Comparison of ENCODE assay signal across 31 mouse cellular contexts in genomic region chr4:100726496-100726895, GRCm38 (mm10). TPM values are rescaled to one million over a fixed set of nuclear protein-coding genes. Genes with fewer than 3 reads are reported as not detected.
DNase-seq lines count a peak whose midpoint lies in the region; ATAC-seq and TF ChIP-seq lines count a peak whose summit lies in the region.
"Had no signal": no experiment of that assay in that cellular context is flagged by ENCODE, and none has a peak within 500 bp of the region (broad histone marks: within the 10 kb centered on the region; RNA-seq: fewer than 3 reads in every experiment).

No protein-coding gene starts in this region.

- H3K4me1 ChIP-seq in forebrain, embryonic 14.5 days (ENCODE audit: control insufficient read depth, insufficient read depth, low read length), result no peaks in the 10 kb centered on the region
- H3K4me1 ChIP-seq in forebrain, embryonic 15.5 days, result no peaks in the 10 kb centered on the region
- no peaks in the 10 kb centered on the region for H3K4me1 ChIP-seq in hindbrain, embryonic 16.5 days (ENCODE audit: control insufficient read depth, insufficient read depth, low read depth, low read length)
- H3K4me1 ChIP-seq in hindbrain, embryonic 12.5 days, result 0 out of 2 replicates have a peak, but pooled peaks cover 7% of the 10 kb centered on the region
- H3K4me1 ChIP-seq in midbrain, embryonic 12.5 days, result peaks cover 15% of the 10 kb centered on the region
- 0 out of 2 replicates have a peak, but pooled peaks cover 3% of the 10 kb centered on the region for H3K4me1 ChIP-seq in midbrain, postnatal 0 days (ENCODE audit: insufficient read depth, low read length)
- H3K4me1 ChIP-seq: intestine, embryonic 15.5 days; neural tube, embryonic 13.5 days; stomach, embryonic 15.5 days had no signal

- H3K4me2 ChIP-seq in forebrain, embryonic 14.5 days (ENCODE audit: low read length), result no peak overlapping the region
- H3K4me2 ChIP-seq in forebrain, embryonic 15.5 days (replicated peaks), result no peak overlapping the region
- no peak overlapping the region for H3K4me2 ChIP-seq in hindbrain, embryonic 16.5 days (ENCODE audit: low read length)
- H3K4me2 ChIP-seq in hindbrain, embryonic 12.5 days (replicated peaks), result no peak overlapping the region
- no peak overlapping the region for H3K4me2 ChIP-seq in midbrain, embryonic 12.5 days (replicated peaks)
- H3K4me2 ChIP-seq in midbrain, postnatal 0 days (ENCODE audit: low read depth, low read length, poor library complexity, severe bottlenecking), result no peak overlapping the region
- H3K4me2 ChIP-seq: embryonic facial prominence, embryonic 13.5 days; forebrain, embryonic 12.5 days; hindbrain, embryonic 15.5 days; intestine, embryonic 15.5 days; neural tube, embryonic 13.5 days; stomach, embryonic 15.5 days had no signal

- no peak overlapping the region for H3K4me3 ChIP-seq in forebrain, embryonic 14.5 days (ENCODE audit: low read depth, low read length)
- no peak overlapping the region for H3K4me3 ChIP-seq in forebrain, embryonic 15.5 days
- no peak overlapping the region for H3K4me3 ChIP-seq in hindbrain, embryonic 16.5 days (ENCODE audit: low read length)
- H3K4me3 ChIP-seq in hindbrain, embryonic 12.5 days, result no peak overlapping the region
- no peak overlapping the region for H3K4me3 ChIP-seq in midbrain, embryonic 12.5 days
- H3K4me3 ChIP-seq in midbrain, postnatal 0 days (ENCODE audit: low read depth, low read length), result no peak overlapping the region
- H3K4me3 ChIP-seq: embryonic facial prominence, embryonic 13.5 days; erythroblast, embryonic 14.5 days; forebrain, embryonic 12.5 days; heart, adult 2 months; hindbrain, embryonic 15.5 days; intestine, embryonic 15.5 days; neural tube, embryonic 13.5 days; stomach, embryonic 15.5 days had no signal

- H3K36me3 ChIP-seq in forebrain, embryonic 14.5 days (ENCODE audit: control insufficient read depth, insufficient read depth, low read length), result no peaks in the 10 kb centered on the region
- no peaks in the 10 kb centered on the region for H3K36me3 ChIP-seq in forebrain, embryonic 15.5 days
- H3K36me3 ChIP-seq in hindbrain, embryonic 16.5 days (ENCODE audit: control insufficient read depth, insufficient read depth, low read length), result no peaks in the 10 kb centered on the region
- H3K36me3 ChIP-seq in hindbrain, embryonic 12.5 days, result no peaks in the 10 kb centered on the region
- H3K36me3 ChIP-seq in midbrain, embryonic 12.5 days, result no peaks in the 10 kb centered on the region
- no peaks in the 10 kb centered on the region for H3K36me3 ChIP-seq in midbrain, postnatal 0 days (ENCODE audit: insufficient read depth, low read length)
- H3K36me3 ChIP-seq: embryonic facial prominence, embryonic 13.5 days; forebrain, embryonic 12.5 days; G1E; hindbrain, embryonic 15.5 days; intestine, embryonic 15.5 days; neural tube, embryonic 13.5 days; stomach, embryonic 15.5 days had no signal

- 33% methylated on average over 6 of the region's 6 CpGs for WGBS in forebrain, embryonic 14.5 days
- 31% methylated on average over 6 of the region's 6 CpGs for WGBS in forebrain, embryonic 15.5 days
- WGBS in hindbrain, embryonic 16.5 days, result 27% methylated on average over 6 of the region's 6 CpGs
- 41% methylated on average over 6 of the region's 6 CpGs for WGBS in hindbrain, embryonic 12.5 days
- WGBS in midbrain, embryonic 12.5 days, result 23% methylated on average over 6 of the region's 6 CpGs
- WGBS in midbrain, postnatal 0 days, result 18% methylated on average over 6 of the region's 6 CpGs

- ATAC-seq in forebrain, embryonic 14.5 days, result no peak
- no peak for ATAC-seq in forebrain, embryonic 15.5 days (replicated peaks)
- ATAC-seq in hindbrain, embryonic 16.5 days, result peak; percentile 67; the same call in 1 of the 2 replicates
- no peak for ATAC-seq in hindbrain, embryonic 12.5 days (ENCODE audit: low FRiP score)
- ATAC-seq in midbrain, embryonic 12.5 days (ENCODE audit: low FRiP score, low read depth), result peak; percentile 56; the same call in 1 of the 2 replicates
- no peak for ATAC-seq in midbrain, postnatal 0 days (ENCODE audit: low FRiP score)
- ATAC-seq: intestine, embryonic 15.5 days had no signal

- peak; percentile 25 for DNase-seq in forebrain, embryonic 14.5 days (ENCODE audit: low spot score)
- DNase-seq in midbrain, postnatal 0 days (ENCODE audit: low spot score), result peak; percentile 18
- no peak for DNase-seq in retina, postnatal 1 day
- DNase-seq in layer of hippocampus, postnatal 36 days, result no peak
- DNase-seq: adrenal gland, adult 8-10 months; cerebellum, adult 11 months; cerebellum, adult 9-11 months; embryo, embryonic 11 days; gastrocnemius, postnatal 14 days; heart, adult 2 months; heart, postnatal 14 days; kidney, adult 8-10 months; kidney, postnatal 4 days; liver; lung, adult 2 months; lung, postnatal 14 days; thymus, postnatal 14 days had no signal

- TF ChIP-seq CTCF in midbrain, postnatal 0 days (IDR thresholded peaks at IDR 0.05), result no peak

- no peak overlapping the region for H3K9ac ChIP-seq in forebrain, embryonic 14.5 days (ENCODE audit: low read length)
- H3K9ac ChIP-seq in forebrain, embryonic 15.5 days (replicated peaks), result no peak overlapping the region
- H3K9ac ChIP-seq in hindbrain, embryonic 16.5 days (ENCODE audit: low read depth, low read length), result no peak overlapping the region
- no peak overlapping the region for H3K9ac ChIP-seq in hindbrain, embryonic 12.5 days
- H3K9ac ChIP-seq in midbrain, embryonic 12.5 days (replicated peaks), result no peak overlapping the region
- H3K9ac ChIP-seq in midbrain, postnatal 0 days (replicated peaks; ENCODE audit: low read length, poor library complexity, severe bottlenecking), result no peak overlapping the region
- H3K9ac ChIP-seq: embryonic facial prominence, embryonic 13.5 days; forebrain, embryonic 12.5 days; hindbrain, embryonic 15.5 days; intestine, embryonic 15.5 days; liver, embryonic 14.5 days; neural tube, embryonic 13.5 days; stomach, embryonic 15.5 days had no signal

- H3K27me3 ChIP-seq in forebrain, embryonic 14.5 days (replicated peaks; ENCODE audit: control insufficient read depth, insufficient read depth, low read length), result no peaks in the 10 kb centered on the region
- no peaks in the 10 kb centered on the region for H3K27me3 ChIP-seq in forebrain, embryonic 15.5 days
- H3K27me3 ChIP-seq in hindbrain, embryonic 16.5 days (replicated peaks; ENCODE audit: control insufficient read depth, insufficient read depth, low read length), result no peaks in the 10 kb centered on the region
- H3K27me3 ChIP-seq in hindbrain, embryonic 12.5 days, result no peaks in the 10 kb centered on the region
- peaks cover 6% of the 10 kb centered on the region for H3K27me3 ChIP-seq in midbrain, embryonic 12.5 days
- no peaks in the 10 kb centered on the region for H3K27me3 ChIP-seq in midbrain, postnatal 0 days (ENCODE audit: insufficient read depth, low read length)
- H3K27me3 ChIP-seq: embryonic facial prominence, embryonic 13.5 days; forebrain, embryonic 12.5 days; hindbrain, embryonic 15.5 days; intestine, embryonic 15.5 days; neural tube, embryonic 13.5 days; stomach, embryonic 15.5 days had no signal

- H3K9me3 ChIP-seq in forebrain, embryonic 14.5 days (replicated peaks; ENCODE audit: control insufficient read depth, low read length), result no peaks in the 10 kb centered on the region
- H3K9me3 ChIP-seq in forebrain, embryonic 15.5 days, result no peaks in the 10 kb centered on the region
- H3K9me3 ChIP-seq in hindbrain, embryonic 16.5 days (ENCODE audit: control insufficient read depth, low read length), result no peaks in the 10 kb centered on the region
- H3K9me3 ChIP-seq in hindbrain, embryonic 12.5 days (replicated peaks), result no peaks in the 10 kb centered on the region
- H3K9me3 ChIP-seq in midbrain, embryonic 12.5 days, result no peaks in the 10 kb centered on the region
- H3K9me3 ChIP-seq in midbrain, postnatal 0 days (ENCODE audit: low read length), result no peaks in the 10 kb centered on the region
- H3K9me3 ChIP-seq: embryonic facial prominence, embryonic 13.5 days; forebrain, embryonic 12.5 days; G1E; hindbrain, embryonic 15.5 days; intestine, embryonic 15.5 days; neural tube, embryonic 13.5 days; stomach, embryonic 15.5 days had no signal

- peak overlapping the region; percentile 18; the same call in 1 of the 2 replicates for H3K27ac ChIP-seq in forebrain, embryonic 14.5 days (ENCODE audit: low read depth, low read length)
- H3K27ac ChIP-seq in forebrain, embryonic 15.5 days (replicated peaks), result no peak overlapping the region
- H3K27ac ChIP-seq in hindbrain, embryonic 16.5 days (ENCODE audit: low read depth, low read length), result no peak overlapping the region
- no peak overlapping the region for H3K27ac ChIP-seq in hindbrain, embryonic 12.5 days
- H3K27ac ChIP-seq in midbrain, embryonic 12.5 days (replicated peaks), result no peak overlapping the region
- no peak overlapping the region for H3K27ac ChIP-seq in midbrain, postnatal 0 days (ENCODE audit: low read depth, low read length)
- H3K27ac ChIP-seq: embryonic facial prominence, embryonic 13.5 days; forebrain, embryonic 12.5 days; heart, adult 2 months; intestine, embryonic 15.5 days; kidney, postnatal 0 days; liver, embryonic 14.5 days; neural tube, embryonic 13.5 days; stomach, embryonic 15.5 days had no signal

RNA-seq across cellular contexts. Expression of gene Cachd1, which starts 50.0 kb away (rescaled TPM):
- 14.9 and 16.2 TPM in 2 replicates for polyA plus RNA-seq in forebrain, embryonic 14.5 days (2014; fragmentation: Nextera tagmentation; extraction: Ambion mirVana)
- 18.1 and 20.3 TPM in 2 replicates for polyA plus RNA-seq in forebrain, embryonic 15.5 days (2015; fragmentation: Nextera tagmentation; extraction: Ambion mirVana)
- 10.6 and 17.4 TPM in 2 replicates for polyA plus RNA-seq in hindbrain, embryonic 16.5 days (2015; fragmentation: Nextera tagmentation; extraction: Ambion mirVana)
- polyA plus RNA-seq in hindbrain, embryonic 12.5 days (2016; fragmentation: Nextera tagmentation; extraction: Ambion mirVana), result 34.7 and 35.5 TPM in 2 replicates
- polyA plus RNA-seq in midbrain, embryonic 12.5 days (2016; fragmentation: Nextera tagmentation; extraction: Ambion mirVana), result 50.8 and 56.5 TPM in 2 replicates
- 52.2 and 59.8 TPM in 2 replicates for total RNA-seq in midbrain, postnatal 0 days (2014; rRNA removed)
- polyA plus RNA-seq in midbrain, postnatal 0 days (2015; fragmentation: Nextera tagmentation; extraction: Ambion mirVana), result 25.1 and 26.5 TPM in 2 replicates
- total RNA-seq in layer of hippocampus, postnatal 36 days (2021), result 10 to 100 TPM; 28.5 to 39.2 TPM

Comparison
In these comparisons a context has a peak if more than half of its experiments do, and no peak if none do; other contexts are left out.
1. ATAC-seq: peak in hindbrain, embryonic 16.5 days (single experiment) and midbrain, embryonic 12.5 days (single experiment); none in forebrain, embryonic 14.5 days (single experiment), forebrain, embryonic 15.5 days (single experiment), hindbrain, embryonic 12.5 days (single experiment) and midbrain, postnatal 0 days (single experiment).
2. DNase-seq: peak in forebrain, embryonic 14.5 days (single experiment) and midbrain, postnatal 0 days (single experiment); none in retina, postnatal 1 day (single experiment) and layer of hippocampus, postnatal 36 days (0 of 2).